Mouse (Mus musculus) lung, postnatal 25 days (tissue): ENCODE measurements around the gene Pspn.

Experiments
- DNase-seq: peaks from one replicate; pipeline ENCODE4 v3.0.0; 2022; ENCODE audit warnings: low spot score

Gene Pspn

DNA sequence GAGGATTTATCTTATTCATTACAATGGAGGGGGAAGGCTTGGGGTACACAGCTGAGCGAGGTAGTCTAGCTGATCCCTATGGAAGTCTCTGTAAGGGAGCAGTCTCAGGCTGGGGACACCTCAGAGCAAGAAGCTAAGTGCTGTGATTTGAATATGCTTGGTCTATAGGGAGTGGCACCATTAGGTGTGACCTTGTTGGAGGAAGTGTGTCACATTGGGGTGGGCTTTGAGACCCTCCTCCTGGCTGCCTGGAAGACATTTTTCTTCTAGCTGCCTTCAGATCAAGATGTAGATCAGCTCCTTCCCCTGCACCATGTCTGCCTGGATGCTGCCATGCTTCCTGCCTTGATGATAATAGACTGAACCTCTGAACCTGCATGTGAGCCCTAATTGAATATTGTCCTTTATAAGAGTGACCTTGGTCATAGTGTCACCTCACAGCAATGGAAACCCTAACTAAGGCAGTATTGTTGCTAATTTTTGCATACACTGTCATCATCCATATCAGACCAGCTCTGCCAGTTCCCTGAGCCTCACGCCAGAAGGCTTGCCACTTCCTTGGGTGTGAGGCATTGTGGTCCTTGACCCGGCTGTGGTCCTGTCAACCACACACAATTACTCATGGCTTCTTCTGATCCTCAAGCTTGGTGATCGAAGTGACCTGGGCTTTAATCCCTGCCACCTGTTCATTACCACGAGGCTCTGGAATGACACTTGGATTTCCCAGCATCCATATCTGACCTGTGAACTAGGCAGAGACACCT is 37.0 kb downstream of the Pspn start:
- DNase-seq: no peak

DNA sequence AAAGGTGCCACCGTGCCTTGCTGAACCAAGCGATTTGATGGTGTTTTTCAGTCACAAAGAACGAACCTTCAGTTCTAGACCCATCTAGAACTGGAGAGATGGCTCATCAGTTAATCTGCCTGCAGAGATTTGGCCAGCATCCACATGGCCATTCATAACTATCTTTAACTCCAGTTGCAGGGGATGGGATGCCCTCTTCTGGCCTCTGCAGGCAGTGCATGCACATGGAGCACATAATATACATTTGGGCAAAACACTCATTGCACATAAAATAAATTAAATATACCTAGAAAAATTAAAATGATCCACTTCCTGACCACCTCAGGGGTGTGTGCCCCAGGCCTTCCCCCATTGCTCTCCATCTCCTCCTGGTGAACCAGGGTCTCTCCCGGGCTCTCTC is 37.9 kb downstream of the Pspn start:
- DNase-seq: no peak

DNA sequence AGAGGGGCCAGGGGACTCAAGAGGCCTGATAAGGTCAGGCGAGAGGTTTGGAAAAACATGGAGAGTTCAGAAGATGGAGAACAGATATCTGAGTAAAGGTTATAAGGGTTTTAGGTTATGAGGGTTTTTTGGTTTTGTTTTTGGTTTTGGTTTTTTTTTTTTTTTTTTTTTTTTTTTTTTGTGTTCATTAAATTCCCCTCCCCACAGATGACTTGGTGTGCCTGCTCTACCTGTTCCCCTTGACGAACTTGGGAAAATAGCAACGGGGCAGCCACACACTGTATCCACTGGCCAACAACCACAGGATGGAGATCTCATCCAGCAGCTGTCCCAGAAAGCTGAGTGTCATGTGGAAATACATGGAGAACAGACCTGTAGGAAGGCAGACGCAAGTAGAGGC is 41.2 kb downstream of the Pspn start:
- no peak for DNase-seq

DNA sequence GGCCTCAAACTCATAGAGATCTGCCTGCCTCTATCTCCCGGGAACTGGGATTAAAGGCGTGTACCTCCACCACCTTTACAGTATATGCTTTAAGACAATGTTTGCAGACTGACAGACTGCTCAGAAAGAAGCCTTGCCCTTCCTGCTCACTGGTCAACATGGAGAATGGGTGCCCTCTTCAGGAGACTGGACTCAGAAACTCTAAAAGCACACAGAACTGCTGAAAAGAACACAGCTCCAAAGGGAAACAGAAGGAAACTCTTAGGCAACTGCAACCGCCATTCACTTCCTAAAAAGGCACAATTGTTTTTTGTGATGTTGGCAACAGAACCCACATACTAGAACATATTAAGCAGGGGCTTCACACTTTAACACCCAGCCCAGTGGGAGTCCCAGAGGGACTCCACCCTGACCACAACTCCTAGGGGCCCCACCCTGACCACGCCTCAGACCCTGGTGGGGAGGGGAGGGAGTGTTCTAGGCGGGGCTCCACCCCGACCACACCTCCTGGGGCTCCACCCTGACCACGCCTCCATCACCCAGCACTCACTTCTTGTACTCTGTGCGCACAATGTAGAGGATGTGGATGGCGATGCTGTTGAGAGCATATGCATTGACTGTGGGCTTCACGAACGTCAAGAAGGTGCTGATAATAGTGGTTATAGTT is 41.9 kb downstream of the Pspn start:
- peak; percentile 24 for DNase-seq

DNA sequence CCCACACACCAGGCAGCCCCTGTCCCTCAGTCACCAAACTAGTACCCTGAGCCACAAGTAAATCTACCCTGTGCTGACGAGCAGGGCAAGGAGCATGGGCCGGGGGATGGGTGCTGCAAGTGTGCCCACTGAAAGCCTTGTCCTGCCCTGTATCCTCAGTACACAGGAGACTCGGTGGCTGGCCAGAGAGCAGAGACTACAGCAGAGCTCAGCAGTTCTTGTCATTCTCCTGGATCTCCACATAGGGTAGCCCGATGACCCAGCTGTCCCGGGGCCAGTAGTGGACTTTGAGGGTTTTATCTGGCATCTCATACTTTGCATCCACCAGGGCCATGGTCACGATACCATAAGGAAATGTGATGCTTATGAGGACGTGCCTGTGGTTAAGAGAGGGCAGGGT is 44.9 kb downstream of the Pspn start:
- DNase-seq: no peak

DNA sequence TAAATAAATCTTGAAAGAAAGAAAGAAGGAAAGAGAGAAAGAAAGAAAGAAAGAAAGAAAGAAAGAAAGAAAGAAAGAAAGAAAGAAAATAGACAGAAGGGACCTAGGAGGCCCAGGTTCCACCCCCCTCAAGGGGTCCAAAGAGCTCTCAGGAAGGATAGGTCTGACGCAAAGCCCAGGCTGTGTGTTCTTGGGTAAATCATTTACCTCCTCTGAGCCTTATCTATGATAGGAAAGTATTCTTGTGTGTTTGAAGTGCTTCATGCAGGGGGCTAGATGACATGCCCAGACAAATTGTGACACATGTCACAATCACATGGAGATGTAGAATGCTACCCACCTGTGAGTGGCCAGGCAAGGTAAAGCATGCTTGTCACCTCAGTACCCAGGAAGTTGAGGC is 47.2 kb downstream of the Pspn start:
- no peak for DNase-seq

DNA sequence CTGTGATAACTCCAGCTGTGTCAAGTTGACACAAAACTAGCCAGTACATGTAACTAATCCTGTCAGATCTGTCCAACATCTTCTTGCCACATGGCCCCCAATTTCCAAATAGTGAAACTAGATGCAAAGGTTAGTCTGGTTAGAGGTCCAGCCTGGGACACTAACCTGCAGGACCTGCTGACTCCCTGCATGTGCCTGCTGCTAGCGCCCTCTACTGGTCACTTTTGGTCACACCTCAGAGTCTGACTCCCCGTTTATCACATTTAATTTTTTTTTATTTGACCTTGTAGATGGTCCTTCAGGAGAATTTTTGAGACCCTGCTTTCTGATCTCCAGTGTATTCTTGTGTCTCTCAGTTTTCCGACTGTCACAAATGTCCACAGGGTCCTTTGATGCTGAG is 48.9 kb downstream of the Pspn start:
- DNase-seq: peak; percentile 64
